Mouse (Mus musculus): ENCODE data around the gene Tbc1d16.

The Tbc1d16 gene

GRCm38 (mm10) chr11:119237007-119237406 lies 8.7 kb upstream of the Tbc1d16 start:
- DNase-seq (ENCODE audit: low spot score in 2 of 2): no peak

DNA sequence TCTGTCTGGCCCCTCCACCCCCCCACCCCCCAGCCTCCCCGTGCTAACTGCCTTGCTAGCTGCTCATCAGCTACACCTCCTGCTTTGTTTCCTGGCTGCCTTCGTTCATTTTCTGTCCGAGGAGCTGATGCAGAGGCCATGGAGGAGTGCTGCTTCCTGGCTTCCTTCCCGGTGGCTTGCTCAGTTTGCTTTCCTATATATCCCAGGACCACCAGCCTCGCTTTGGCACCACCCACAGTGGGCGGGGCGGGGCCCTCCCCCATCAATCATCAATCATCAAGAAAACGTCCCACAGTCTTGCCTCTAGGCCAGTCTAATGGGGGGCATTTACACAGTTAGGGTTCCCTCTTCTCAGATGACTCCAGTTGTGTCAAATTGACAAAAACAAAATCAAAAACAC lies 8.1 kb upstream of the Tbc1d16 start:
- DNase-seq (ENCODE audit: low spot score in 2 of 2): no peak

DNA sequence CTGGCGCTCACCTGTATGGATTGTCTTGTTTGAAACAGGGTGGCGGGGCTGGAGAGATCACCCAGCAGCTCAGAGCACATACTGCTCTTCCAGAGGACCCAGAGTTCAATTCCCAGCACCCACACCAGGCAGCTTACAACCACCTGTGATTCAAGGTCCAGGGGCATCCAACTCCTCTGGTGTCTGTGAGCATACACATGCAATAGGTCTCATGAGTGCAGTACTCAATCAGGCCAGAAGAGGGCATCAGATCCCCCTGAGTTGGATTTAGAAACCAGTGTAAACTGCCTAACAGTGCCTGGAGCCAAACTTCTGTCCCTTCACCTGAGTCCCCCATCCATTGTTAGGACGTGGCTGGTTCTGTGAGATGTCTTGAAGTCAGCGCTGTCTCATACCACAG lies 7.3 kb upstream of the Tbc1d16 start:
- peak in 1 of 2 experiments; percentile 36 for DNase-seq (ENCODE audit: low spot score in 2 of 2)

GRCm38 (mm10) chr11:119234770-119235169 lies 6.5 kb upstream of the Tbc1d16 start:
- no peak for DNase-seq (ENCODE audit: low spot score in 2 of 2)

DNA sequence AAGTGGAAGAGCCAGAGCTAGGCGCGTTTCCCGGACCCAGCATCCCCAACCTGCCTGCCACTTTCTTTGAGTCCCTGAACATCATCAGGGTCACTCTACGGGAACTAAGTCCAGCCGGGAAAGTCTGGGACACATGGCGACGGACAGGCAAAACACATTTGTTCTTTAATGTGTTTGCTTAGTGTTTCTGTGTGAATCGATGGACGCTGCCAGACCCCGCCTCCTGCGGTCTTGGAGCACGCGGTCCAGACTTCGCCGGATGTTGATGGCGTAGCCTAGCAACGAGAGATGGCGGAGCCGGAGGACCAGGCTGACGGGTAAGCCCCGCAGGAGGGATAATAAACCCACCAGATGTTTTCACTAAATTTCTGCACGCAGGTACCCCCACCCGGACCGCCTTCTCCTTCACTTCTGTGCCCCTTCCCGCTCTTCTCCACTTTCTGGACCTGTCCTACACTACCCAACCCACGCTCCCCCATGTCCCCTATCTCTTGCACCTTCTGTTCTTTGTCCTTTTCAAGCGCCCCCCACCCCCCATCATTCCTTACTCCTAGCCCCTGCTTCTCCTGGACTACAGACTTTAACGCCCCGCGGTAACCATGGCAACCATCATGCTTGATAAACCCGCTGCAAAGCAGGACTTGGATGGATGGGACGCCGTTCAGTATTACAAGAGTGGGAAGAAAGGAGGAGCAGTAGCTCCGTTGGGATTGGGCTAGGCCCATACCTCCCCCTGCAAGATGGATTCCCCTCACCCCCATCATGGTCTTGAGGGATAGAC lies 737 bp upstream of the Tbc1d16 start:
- peak; percentile 54 to 73 for DNase-seq (ENCODE audit: low spot score in 2 of 2)

DNA sequence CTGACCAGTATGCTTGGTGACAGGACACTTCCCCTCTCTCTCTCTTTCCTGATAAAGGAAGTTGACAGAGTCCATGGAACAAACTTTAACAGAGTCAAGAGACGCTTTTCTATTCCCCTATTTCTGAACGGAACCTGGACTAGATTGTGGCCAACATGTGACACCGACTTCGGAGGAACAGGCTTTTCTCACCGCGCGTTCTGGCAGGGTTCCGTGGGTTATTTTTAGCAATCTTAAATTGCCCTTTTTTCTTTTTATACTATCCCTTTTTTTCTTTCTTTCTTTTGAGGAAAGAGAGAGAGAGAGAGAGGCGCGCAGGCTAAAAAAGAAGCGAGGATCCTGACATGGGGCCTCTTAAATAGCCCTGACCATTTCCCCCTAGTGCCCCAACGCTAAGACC lies 708 bp downstream of the Tbc1d16 start:
- DNase-seq (ENCODE audit: low spot score in 2 of 2): no peak

DNA sequence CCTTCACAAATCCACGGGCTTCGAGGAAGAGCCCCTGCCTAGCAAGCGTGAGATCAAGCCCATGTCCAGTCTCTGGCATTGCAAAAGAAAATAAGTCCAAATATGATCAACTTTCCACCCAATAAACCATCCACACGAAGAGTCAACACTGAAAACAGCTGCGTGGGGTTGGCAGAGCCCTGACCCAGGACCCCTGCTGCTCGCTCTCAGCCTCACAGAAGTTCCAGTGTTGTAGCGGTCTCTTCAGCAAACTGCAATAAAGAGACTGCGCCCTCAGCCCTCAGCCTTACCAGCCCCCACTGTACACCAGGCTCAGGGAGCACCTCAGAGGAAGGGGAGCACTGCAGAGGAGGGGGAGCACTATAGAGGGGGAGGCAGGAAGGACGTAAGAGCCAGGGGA lies 2.7 kb downstream of the Tbc1d16 start:
- no peak for DNase-seq (ENCODE audit: low spot score in 2 of 2)

DNA sequence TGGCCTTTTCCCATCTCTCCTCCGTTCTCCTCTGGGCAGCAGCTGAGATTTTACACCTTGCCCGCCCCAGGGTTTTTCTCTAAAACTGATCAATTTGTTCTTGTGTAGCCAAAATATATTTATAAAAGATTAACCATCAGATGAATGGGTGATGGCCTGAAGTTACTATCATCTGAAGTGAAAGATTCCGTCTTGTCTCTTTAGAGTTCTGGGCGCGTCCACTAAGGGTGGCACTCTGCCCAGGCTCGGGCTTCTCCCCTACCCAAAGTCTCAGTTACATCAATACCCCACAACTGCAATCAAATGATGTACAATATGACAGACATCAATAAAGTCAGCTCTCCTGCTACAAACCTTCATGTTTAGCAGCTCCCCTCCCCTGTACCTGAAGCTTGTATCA lies 3.4 kb downstream of the Tbc1d16 start:
- DNase-seq (ENCODE audit: low spot score in 2 of 2): no peak

GRCm38 (mm10) chr11:119223124-119223890 lies 5.0 kb downstream of the Tbc1d16 start:
- no peak for DNase-seq (ENCODE audit: low spot score in 2 of 2)

- no peak for DNase-seq (ENCODE audit: low spot score in 2 of 2)
Measured at GRCm38 (mm10) chr11:119221812-119222510, 6.3 kb downstream of the Tbc1d16 start.

- DNase-seq (ENCODE audit: low spot score in 2 of 2): peak; percentile 68 to 74
Measured at GRCm38 (mm10) chr11:119219816-119220465, 8.4 kb downstream of the Tbc1d16 start.

DNA sequence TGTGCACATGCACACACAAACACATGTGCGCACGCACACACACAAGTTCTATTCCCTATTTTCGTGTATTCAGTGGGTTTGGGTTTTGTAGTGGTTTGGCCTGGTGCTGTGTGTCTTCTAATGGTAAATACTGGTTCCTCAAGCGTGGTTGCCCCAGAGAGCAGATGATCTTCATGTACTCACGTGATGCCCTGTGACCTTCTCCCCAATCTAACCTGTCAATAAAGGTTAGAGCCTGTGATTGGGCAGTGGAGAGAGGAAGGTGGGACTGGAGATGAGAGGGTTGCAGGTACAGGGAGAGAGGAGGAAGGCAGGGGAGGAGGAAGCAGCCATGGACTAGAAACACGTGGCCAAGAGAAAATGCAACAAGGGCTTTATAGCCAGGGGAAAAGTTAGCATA lies 10.4 kb downstream of the Tbc1d16 start:
- DNase-seq (ENCODE audit: low spot score in 2 of 2): no peak

GRCm38 (mm10) chr11:119215905-119216507 lies 12.3 kb downstream of the Tbc1d16 start:
- DNase-seq (ENCODE audit: low spot score in 2 of 2): no peak

DNA sequence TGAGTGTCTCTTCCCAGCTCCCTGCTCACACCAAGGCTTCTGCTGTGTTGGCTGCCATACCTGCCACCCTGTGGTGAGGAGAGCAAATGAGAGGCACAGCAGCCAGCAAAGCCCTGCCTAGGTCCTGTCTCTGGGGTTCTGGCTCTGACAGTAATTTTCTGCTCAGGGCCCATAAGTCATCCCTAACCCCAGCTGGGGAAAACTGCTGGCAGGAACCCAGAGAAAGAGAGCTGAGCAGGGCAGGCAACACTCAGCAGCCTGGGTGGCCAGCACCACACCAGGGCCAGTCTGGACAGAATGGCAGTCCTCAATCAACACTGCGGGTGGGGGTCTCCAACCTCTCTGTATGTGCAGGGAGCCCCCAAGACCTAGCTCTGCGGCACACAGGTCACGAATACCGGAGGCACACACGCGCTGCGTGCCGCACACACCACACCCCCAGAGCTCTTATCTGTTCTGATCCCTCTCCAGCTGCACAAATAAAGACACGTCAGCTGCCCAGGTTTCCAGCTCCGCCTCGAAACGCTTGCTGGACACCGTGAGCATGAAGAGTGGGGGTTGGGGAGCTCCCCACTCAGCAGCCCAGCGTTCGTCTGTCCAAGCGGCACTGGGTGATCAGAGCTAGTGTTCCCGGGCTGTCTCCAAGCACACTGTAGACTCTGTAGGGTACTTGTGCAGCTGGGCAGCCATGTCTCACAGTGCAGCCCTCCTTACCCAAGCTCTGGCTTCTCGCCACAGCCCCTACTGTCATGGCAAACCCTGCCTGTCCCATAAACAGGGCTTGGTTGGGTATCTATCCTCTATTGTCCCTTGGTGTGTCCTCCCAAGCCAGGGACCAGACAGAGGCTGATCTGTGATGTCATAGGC lies 13.0 kb downstream of the Tbc1d16 start:
- no peak for DNase-seq (ENCODE audit: low spot score in 2 of 2)

DNA sequence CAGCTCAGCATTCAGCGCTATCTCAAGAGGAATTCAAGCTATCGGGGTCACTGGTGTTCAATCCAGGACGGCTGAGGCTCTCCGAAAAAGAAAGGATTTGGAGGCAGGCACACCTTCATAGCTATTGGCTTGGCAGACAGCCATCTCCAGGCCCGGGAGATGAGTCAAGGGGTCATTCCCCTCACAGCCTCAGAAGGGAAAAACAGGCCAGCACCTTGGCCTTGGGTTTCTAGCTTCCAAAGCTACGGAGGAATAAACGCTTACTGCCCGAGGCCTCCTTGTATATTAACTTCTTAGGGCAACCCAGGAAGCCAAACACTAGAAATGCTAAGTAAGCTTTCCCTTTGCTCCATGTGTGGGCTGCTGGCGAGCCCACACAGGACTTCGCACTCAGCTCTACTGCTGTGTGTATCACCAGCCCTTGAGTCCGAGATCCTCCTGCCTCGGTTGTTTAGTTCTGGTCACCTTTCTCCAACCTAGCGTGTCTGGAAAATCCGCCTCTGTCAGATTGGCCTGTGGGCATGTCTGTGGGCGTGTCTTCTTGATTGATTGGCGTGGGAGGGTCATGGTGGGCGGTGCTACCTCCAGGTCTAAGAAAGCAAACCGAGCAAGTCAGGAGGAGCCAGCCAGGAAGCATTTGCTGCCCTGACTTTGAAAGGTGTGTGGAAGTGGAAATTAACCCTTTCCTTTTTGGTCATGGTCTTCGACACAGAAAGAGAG lies 15.0 kb downstream of the Tbc1d16 start:
- no peak for DNase-seq (ENCODE audit: low spot score in 2 of 2)

DNA sequence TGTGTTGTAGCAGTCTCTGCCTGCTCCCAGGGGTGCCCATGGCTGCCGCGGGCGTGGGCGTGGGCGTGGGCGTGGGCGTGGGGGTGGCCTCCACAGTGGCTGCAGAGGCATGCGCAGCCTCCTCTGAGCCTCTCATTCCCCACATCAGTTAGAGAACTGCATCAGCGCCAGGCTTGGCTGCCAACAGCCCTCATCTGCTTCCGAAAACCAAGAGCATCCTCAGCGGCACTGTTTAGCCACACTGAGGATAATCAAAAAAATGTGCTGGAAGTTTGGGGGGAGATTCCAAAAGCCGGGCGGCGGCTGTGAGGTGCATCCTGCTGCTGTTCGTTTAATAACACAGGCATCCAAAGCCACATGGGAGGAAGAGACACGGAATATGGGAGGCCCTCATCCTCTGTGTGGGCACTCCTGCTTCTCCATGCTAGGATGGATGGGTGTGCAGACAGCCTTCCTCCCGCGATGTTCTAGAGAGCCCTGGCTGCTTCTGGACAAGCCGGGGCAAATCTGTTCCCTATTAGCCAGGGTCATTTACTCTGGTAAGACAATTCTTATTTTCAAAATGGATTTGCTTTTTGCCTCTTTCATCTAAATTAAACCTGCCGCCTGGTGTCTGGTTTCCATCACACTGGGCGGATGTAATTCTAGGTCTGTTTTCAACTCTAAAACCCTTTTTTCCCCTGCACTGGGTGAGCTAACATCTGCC lies 16.5 kb downstream of the Tbc1d16 start:
- DNase-seq (ENCODE audit: low spot score in 2 of 2): peak in 1 of 2 experiments; percentile 32

- DNase-seq (ENCODE audit: low spot score in 2 of 2): peak; percentile 75 to 79
Measured at GRCm38 (mm10) chr11:119210321-119211100, 17.8 kb downstream of the Tbc1d16 start.

DNA sequence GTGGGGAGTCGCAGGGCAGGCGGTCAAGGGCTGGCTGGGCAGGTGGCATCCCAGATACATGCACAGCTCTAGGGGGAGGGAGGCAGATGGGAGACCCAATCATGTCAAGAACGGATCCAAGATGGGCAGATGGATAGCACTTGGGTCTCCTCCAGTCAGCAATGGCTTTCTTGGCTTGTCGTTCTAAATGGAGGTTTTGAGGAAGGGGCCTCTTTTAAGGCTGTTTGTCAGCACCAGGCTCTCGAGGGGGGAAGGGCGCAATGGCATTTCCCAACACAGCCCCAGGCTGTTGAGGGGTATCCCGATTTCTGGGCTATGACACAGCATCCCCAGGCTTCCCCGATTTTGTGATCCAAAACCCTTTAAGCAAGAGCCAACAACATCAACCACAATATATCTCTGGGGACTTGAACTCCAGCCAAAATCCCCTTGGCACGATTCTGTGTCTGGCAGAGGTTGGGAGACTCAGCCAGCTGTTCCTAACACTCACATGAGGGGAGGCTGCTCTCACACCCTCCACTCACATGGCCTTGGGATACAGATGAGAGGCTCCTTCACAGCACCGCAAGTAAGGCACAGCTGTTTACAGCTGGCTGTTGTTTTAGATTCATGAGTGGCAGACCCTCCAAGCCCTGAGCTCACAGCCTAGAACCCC lies 18.8 kb downstream of the Tbc1d16 start:
- DNase-seq (ENCODE audit: low spot score in 2 of 2): no peak

Measured in frontal cortex, postnatal 36 days (tissue).